Mouse (Mus musculus) erythroblast, embryonic 14.5 days (primary cell): ENCODE results near the gene Tbxa2r.

ENCODE experiments used
- GATA1 ChIP-seq: IDR thresholded peaks from 2 replicates; pipeline ENCODE4 v1.6.1; 2012; ENCODE audit warnings: low read length, inconsistent platforms, mixed read lengths
- TAL1 ChIP-seq: IDR thresholded peaks from 3 replicates; pipeline ENCODE4 v1.6.1; 2012; ENCODE audit warnings: low read length, inconsistent platforms, mixed read lengths

DNA sequence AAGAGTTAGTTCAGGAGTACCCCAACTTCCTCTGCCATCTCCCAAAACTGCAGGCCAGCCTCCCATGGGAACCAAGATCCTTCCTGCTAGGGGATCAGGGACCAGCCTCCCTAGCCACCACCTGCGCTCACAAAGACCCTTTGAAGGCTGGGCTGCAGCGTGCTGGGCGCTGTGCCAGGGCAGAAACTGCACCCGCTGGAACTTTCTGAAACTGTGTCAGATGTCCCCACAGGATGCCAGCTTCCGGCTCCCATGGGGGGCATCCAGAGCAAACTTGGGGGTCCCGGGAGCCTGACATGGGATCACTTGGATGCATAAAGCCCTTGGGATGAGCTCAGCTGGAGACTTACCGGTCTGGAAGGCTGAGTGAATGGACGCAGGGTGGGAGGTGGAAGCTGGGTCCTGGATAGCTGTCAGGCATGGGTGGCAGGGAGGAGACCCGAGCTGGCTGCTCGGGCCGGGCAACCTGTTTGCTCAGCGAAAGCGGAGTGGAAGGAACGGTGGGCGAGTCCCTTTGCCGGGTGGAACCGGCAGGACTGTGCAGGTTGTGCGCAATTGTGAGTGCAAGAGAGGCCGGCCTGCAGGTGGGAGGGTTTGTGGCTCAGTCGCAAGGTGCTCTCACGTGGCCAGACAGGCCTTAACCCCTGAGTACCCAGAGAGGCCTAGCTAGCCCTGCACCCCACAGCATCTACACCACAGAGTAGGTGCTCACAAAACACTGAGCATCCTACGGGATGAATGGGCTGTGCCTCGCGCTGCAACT, 37.7 kb upstream of the Tbxa2r start:
- no peak for TF ChIP-seq GATA1
- no peak for TF ChIP-seq TAL1
